Mouse (Mus musculus) liver, postnatal 0 days (tissue): ENCODE results near the gene Pnmt. TPM values are rescaled to one million over a fixed set of nuclear protein-coding genes. Genes with fewer than 3 reads are reported as not detected.

Source experiments
- ATAC-seq: fragments of 200-750 bp; cut with Nextera tagmentation; 2 replicates; pipeline ENCODE4 v1.8.0; 2017; ENCODE audit warnings: mild to moderate bottlenecking, moderate library complexity
- DNase-seq: peaks from one replicate; pipeline ENCODE4 v3.0.0-alpha.2; 2016
- H3K27ac ChIP-seq: fragments of 300-500 bp; sonication (generic); 2 replicates; pipeline ENCODE4 v1.5.1; 2014; ENCODE audit warnings: antibody characterized with exemption, moderate library complexity, mild to moderate bottlenecking, low read depth
- H3K27me3 ChIP-seq: fragments of 300-500 bp; sonication (generic); 2 replicates; pipeline ENCODE4 v1.6.1; 2014; ENCODE audit warnings: low read length, control low read depth, mixed read lengths; ENCODE audit not compliant: insufficient read depth
- H3K36me3 ChIP-seq: fragments of 300-500 bp; sonication (generic); replicated peaks from 2 replicates; pipeline ENCODE4 v1.6.1; 2014; ENCODE audit warnings: mild to moderate bottlenecking, control low read depth, low read length, moderate library complexity, mixed read lengths; ENCODE audit not compliant: insufficient read depth
- H3K4me1 ChIP-seq: fragments of 300-500 bp; sonication (generic); 2 replicates; pipeline ENCODE4 v1.6.1; 2014; ENCODE audit warnings: antibody characterized with exemption, mild to moderate bottlenecking, control low read depth; ENCODE audit not compliant: insufficient read depth
- H3K4me2 ChIP-seq: fragments of 300-500 bp; sonication (generic); 2 replicates; pipeline ENCODE4 v1.6.1; 2014; ENCODE audit warnings: low read depth, mild to moderate bottlenecking, low read length, moderate library complexity, mixed read lengths
- H3K4me3 ChIP-seq: fragments of 300-500 bp; sonication (generic); 2 replicates; pipeline ENCODE4 v1.5.1; 2014; ENCODE audit warnings: low read depth, low read length
- H3K9ac ChIP-seq: fragments of 300-500 bp; sonication (generic); replicated peaks from 2 replicates; pipeline ENCODE4 v1.6.1; 2014; ENCODE audit warnings: mild to moderate bottlenecking, moderate library complexity
- H3K9me3 ChIP-seq: fragments of 300-500 bp; sonication (generic); 2 replicates; pipeline ENCODE4 v1.6.1; 2016; ENCODE audit warnings: mild to moderate bottlenecking, control low read depth, low read length, mixed read lengths
- CTCF ChIP-seq: sonication (generic); IDR thresholded peaks from 2 replicates; pipeline ENCODE4 v1.5.1; 2016; ENCODE audit warnings: antibody characterized with exemption, low read depth
- EP300 ChIP-seq: IDR thresholded peaks from 2 replicates; pipeline ENCODE4 v1.6.1; 2016; ENCODE audit warnings: antibody characterized with exemption, low read depth, mild to moderate bottlenecking
- WGBS: fragments of 180-500 bp; shearing (Covaris S2); extraction: QIAGEN DNeasy Blood & Tissue Kit; methylation state at CpG from one replicate; pipeline ENCODE4 v1.1.7; 2014; ENCODE audit not compliant: insufficient replicate concordance; 5-methylcytosine and 5-hydroxymethylcytosine counted together
- polyA plus RNA-seq: library from polyadenylated mRNA; unstranded; fragments of >200 nt; fragmentation: Nextera tagmentation; extraction: Ambion mirVana; gene quantifications from 2 replicates; pipeline ENCODE4 v1.2.1, GENCODE M21; 2015

The Pnmt gene
- polyA plus RNA-seq, 1 experiment from 2014 or later, result not detected

GRCm38 (mm10) chr11:98414162-98414561 is 27.9 kb downstream of the Pnmt start:
- no peak overlapping the region for H3K27ac ChIP-seq
- no peaks in the 10 kb centered on the region; the same call in none of the 2 replicates for H3K4me1 ChIP-seq
- no peak for DNase-seq
- no peak overlapping the region for H3K9ac ChIP-seq
- 32% methylated on average over 2 of the region's 2 CpGs for WGBS
- H3K36me3 ChIP-seq, result no peaks in the 10 kb centered on the region
- no peak for ATAC-seq
- peak overlapping the region; percentile 75; the same call in 1 of the 2 replicates for H3K4me2 ChIP-seq
- H3K9me3 ChIP-seq, result no peaks in the 10 kb centered on the region
- no peak overlapping the region for H3K4me3 ChIP-seq
- TF ChIP-seq CTCF (no peak), EP300 (no peak)
- peaks cover 39% of the 10 kb centered on the region for H3K27me3 ChIP-seq

- TF ChIP-seq CTCF, result no peak
- TF ChIP-seq EP300, result no peak
- Histone ChIP-seq H3K27me3 (peaks cover 26% of the 10 kb centered on the region), H3K36me3 (no peaks in the 10 kb centered on the region), H3K4me3 (no peak overlapping the region), H3K4me2 (no peak overlapping the region), H3K27ac (no peak overlapping the region), H3K4me1 (no peaks in the 10 kb centered on the region; the same call in none of the 2 replicates), H3K9ac (no peak overlapping the region), H3K9me3 (no peaks in the 10 kb centered on the region)
- DNase-seq, result no peak
- 73% methylated on average over 1 of the region's 1 CpGs for WGBS
- ATAC-seq, result no peak
These were observed 30.8 kb downstream of the Pnmt start for GRCm38 (mm10) chr11:98417074-98417473.

DNA sequence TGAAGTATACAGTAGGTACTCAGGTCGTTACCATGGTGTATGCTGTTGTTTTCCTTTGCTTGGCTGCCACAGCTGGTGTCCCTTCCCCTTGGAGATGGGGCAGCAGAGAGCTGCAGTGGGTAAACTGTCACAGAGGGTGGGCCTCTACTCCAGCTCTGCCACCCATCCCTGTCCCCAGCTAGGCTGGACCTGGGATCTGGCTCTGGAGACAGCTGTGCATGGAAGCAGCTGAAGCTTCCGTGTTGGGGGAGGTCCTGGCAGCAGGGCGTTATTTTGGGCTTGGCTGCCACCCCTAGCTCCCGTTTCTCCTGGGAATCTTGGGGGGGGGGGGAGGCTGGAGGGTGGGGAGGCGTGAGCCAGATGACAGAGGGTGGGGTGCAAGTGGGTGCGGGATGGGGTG is 32.0 kb downstream of the Pnmt start:
- 59% methylated on average over 6 of the region's 6 CpGs for WGBS
- Histone ChIP-seq H3K27ac (no peak overlapping the region), H3K9ac (no peak overlapping the region)

GRCm38 (mm10) chr11:98418939-98419547 is 32.8 kb downstream of the Pnmt start:
- no peak for ATAC-seq
- H3K4me2 ChIP-seq, result no peak overlapping the region
- no peaks in the 10 kb centered on the region for H3K9me3 ChIP-seq
- H3K27ac ChIP-seq, result no peak overlapping the region
- no peak for DNase-seq
- no peaks in the 10 kb centered on the region; the same call in 1 of the 2 replicates for H3K36me3 ChIP-seq
- H3K27me3 ChIP-seq, result peaks cover 6% of the 10 kb centered on the region; the same call in 1 of the 2 replicates
- H3K9ac ChIP-seq, result no peak overlapping the region
- no peaks in the 10 kb centered on the region; the same call in 1 of the 2 replicates for H3K4me1 ChIP-seq
- TF ChIP-seq EP300 (no peak), CTCF (no peak)
- WGBS, result 75% methylated on average over 10 of the region's 10 CpGs
- H3K4me3 ChIP-seq, result no peak overlapping the region

More for the DNA sequence above, 32.0 kb downstream of the Pnmt start:
- Histone ChIP-seq H3K4me2 (no peak overlapping the region), H3K9me3 (no peaks in the 10 kb centered on the region), H3K36me3 (no peaks in the 10 kb centered on the region; the same call in 1 of the 2 replicates), H3K4me3 (no peak overlapping the region), H3K27me3 (peaks cover 14% of the 10 kb centered on the region), H3K4me1 (no peaks in the 10 kb centered on the region; the same call in 1 of the 2 replicates)
- ATAC-seq, result no peak
- DNase-seq, result no peak
- TF ChIP-seq CTCF (no peak), EP300 (no peak)

- no peak for ATAC-seq
- H3K4me1 ChIP-seq, result no peaks in the 10 kb centered on the region
- H3K4me3 ChIP-seq, result no peak overlapping the region
- 76% methylated on average over 7 of the region's 7 CpGs for WGBS
- TF ChIP-seq CTCF (no peak), EP300 (no peak)
- no peaks in the 10 kb centered on the region for H3K27me3 ChIP-seq
- H3K36me3 ChIP-seq, result no peaks in the 10 kb centered on the region; the same call in 1 of the 2 replicates
- H3K4me2 ChIP-seq, result no peak overlapping the region
- H3K9me3 ChIP-seq, result no peaks in the 10 kb centered on the region
- DNase-seq, result no peak
- no peak overlapping the region for H3K27ac ChIP-seq
- no peak overlapping the region for H3K9ac ChIP-seq
These were observed 40.3 kb downstream of the Pnmt start for GRCm38 (mm10) chr11:98426592-98426991.

- ATAC-seq (no peak), DNase-seq (no peak)
- H3K4me1 ChIP-seq, result no peaks in the 10 kb centered on the region
- no peaks in the 10 kb centered on the region for H3K27me3 ChIP-seq
- no peak overlapping the region for H3K4me2 ChIP-seq
- no peak overlapping the region for H3K9ac ChIP-seq
- no peaks in the 10 kb centered on the region for H3K9me3 ChIP-seq
- no peaks in the 10 kb centered on the region for H3K36me3 ChIP-seq
- H3K27ac ChIP-seq, result no peak overlapping the region
- WGBS, result 71% methylated on average over 5 of the region's 5 CpGs
- TF ChIP-seq EP300 (no peak), CTCF (no peak)
- no peak overlapping the region for H3K4me3 ChIP-seq
These were observed 42.2 kb downstream of the Pnmt start for GRCm38 (mm10) chr11:98428436-98428835.
